Mouse (Mus musculus) urinary bladder, postnatal 0 days (tissue): Measurements from ENCODE around the gene Gm21976. TPM values are rescaled to one million over a fixed set of nuclear protein-coding genes. Genes with fewer than 3 reads are reported as not detected.

ENCODE experiments used
- polyA plus RNA-seq: library from polyadenylated mRNA; unstranded; fragments of >200 nt; fragmentation: Nextera tagmentation; extraction: Ambion mirVana; gene quantifications from 2 replicates; pipeline ENCODE4 v1.2.1, GENCODE M21; 2015

Gene Gm21976
- polyA plus RNA-seq, result not detected in 2 replicates

DNA sequence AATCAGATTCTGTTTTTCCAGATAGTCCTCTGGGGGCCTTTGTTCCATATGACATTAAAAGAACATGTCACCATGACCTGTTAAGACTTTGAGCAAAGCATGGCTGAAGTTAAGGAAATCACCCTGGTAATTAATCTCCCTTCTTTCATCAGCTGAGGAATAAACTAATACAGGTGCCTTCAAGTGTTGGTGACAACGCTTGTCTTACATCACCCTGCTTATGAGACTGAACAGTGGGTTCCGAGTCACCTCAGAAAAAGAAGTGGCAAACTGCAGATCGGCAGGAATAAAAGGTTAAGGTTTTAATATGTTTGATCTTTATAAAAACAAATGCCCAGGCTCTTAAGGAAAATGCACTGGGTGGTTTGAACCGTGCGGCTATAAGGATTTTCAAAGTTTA lies at the start of gene Gm21976:
Gm21976 (plus strand) TSS at position 202 of the 400 bp plus-strand sequence.

DNA sequence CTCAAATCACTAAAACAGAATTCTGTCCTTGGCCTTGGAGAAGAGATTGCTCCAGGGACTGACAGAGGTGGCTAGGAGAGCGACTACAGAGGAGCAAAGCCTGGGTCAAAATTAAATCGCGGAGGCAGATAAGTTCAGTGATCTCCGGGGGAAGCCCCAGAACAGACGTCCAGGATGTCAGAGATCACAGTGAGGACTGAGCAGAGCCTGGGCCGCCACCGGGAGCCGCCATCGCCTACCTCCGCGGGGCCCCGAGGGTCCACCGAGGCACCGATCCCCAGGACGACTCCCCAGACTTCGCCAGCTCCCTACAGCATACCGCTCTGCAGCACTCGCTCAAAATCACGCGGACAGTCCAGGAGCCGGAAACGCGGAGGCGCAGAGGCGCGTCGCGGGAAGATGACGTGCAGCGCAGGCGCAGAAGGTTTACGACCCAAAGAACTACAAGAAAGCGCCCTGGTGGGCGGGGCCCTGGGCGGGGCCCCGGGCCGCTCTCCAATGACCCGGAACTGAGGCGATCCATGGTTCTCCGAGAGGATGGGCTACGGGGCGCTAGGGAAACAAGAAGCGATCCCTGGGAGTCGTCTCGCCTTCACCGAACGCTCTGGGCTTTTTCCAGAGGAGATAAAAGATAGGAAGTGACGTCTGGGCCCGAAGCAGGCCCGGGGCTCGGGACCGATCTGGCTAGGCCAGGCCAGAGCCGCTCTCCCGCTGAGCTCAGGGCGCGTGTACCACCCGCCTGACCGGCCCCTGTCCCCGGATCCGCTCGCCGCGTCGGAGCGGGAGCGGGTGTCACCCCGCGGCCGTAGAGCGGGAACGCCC lies 16.8 kb upstream of the Gm21976 start, which contains the start of the genes Utp15 and Ankra2:
Utp15 (minus strand) TSS at position 406 of the 822 bp plus-strand sequence.
Ankra2 (plus strand) TSS at position 439 of the 822 bp plus-strand sequence.

DNA sequence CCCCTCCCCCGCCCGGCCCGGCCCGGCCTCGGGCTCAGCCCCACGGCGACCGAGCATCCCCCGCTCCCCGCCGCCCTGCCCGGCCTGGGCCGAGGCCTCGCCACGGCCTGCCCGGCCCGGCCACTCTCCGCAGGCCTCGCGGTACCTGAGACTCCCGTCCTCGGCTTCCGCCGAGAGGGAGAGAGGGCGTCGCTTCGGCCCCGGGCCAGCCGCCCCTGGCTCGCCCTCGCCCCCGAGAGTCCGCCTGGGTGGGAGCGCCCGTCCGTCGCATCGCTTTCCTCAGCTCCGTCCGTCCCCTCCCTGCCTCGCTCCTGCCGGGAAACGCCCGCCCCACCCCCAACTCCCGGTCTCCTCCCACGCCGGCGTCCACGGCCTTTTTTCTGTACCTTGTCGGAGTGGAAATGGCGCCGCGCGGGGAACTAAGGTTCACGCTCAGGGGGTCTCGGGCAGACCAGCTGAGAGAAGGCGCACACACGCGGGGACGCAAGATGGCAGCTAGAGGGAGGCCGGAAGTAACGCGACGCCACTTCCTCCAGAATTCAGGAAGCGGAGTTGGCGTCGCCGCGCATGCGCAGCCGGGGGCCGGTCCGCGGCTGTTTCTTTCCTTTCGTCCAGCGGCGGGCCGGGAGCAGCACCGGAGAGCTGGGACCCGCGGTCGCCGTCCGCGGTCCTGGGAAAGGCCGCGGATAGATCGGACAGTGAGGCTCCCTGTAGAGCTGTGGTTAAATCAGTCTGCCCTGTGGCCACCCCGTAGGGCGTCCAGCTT lies 37.0 kb downstream of the Gm21976 start, which contains the start of gene Btf3:
Btf3 (minus strand) TSS at position 527 of the 766 bp plus-strand sequence.

DNA sequence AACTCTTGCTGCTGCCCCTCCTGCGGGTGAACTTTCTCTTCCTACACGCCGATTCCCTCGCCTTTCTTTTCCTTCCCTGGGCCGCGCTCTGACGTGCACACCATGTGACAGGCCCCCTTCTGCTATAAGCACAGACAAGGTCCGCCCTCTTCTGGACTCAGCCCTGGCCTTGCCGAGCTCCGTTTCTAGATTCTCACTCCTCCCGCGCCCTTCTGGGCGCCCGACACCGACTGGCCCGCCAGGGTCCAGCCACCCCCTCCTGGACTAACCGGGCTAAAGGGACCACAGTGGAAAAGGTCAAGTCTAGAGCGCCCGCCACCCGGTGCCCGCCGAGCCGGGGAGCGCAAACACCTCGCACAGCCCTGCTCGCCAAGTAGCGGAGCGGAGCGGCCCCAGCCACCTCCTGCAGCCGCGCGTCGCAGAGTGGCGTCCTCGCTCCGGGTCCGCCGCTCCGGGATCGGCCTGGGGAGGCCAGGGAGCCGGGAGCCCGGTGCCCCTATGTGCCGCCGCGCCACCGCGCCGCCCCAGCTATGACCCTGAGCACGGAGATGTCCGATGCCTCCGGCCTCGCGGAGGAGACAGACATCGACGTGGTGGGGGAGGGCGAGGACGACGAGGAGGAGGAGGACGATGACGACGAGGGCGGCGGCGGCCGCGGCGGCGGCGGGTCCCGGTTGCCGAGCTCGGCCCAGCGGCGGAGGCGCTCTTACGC lies 74.6 kb downstream of the Gm21976 start, which contains the start of gene Foxd1:
Foxd1 (plus strand) TSS at position 153 of the 712 bp plus-strand sequence.

Other genes with a start within 250 kb of the Gm21976 start
- gene Arhgef28, start 73.4 kb upstream of the Gm21976 start, polyA plus RNA-seq, result 12.8 and 13.0 TPM in 2 replicates
- gene Utp15, start 16.8 kb upstream of the Gm21976 start, polyA plus RNA-seq, result 11.4 and 11.9 TPM in 2 replicates
- gene Ankra2, start 16.8 kb upstream of the Gm21976 start, polyA plus RNA-seq, result 16.9 and 20.2 TPM in 2 replicates
- gene Btf3, start 37.1 kb downstream of the Gm21976 start, polyA plus RNA-seq, result 531 and 608 TPM in 2 replicates
- gene Foxd1, start 74.4 kb downstream of the Gm21976 start, polyA plus RNA-seq, result not detected in 2 replicates
- 0.92 and 2.0 TPM in 2 replicates for gene Gm10320, start 212.1 kb downstream of the Gm21976 start, polyA plus RNA-seq